Mouse (Mus musculus) ES-E14 (cell line): ENCODE measurements around the gene Ccnk. TPM values are rescaled to one million over a fixed set of nuclear protein-coding genes. Genes with fewer than 3 reads are reported as not detected.

Experiments used
- DNase-seq: peaks from one replicate; pipeline ENCODE4 v3.0.0-alpha.2; 2013; ENCODE audit warnings: low read depth, low spot score
- H3K27ac ChIP-seq: 2 replicates; pipeline ENCODE4 v1.5.1; 2012; ENCODE audit warnings: low read depth, mild to moderate bottlenecking, low read length, moderate library complexity, mixed read lengths; ENCODE audit not compliant: poor library complexity, insufficient read depth, severe bottlenecking
- H3K36me3 ChIP-seq: 2 replicates; pipeline ENCODE4 v1.6.1; 2012; ENCODE audit warnings: mild to moderate bottlenecking, low read length, moderate library complexity, mixed read lengths; ENCODE audit not compliant: control insufficient read depth, poor library complexity, insufficient read depth, severe bottlenecking
- H3K4me1 ChIP-seq, 2 experiments: fragments of 150-350 bp in 1 of 2; sonication (generic) in 1 of 2; 2 replicates each; pipeline ENCODE4 v1.6.1; 2012; ENCODE audit warnings: low read length in 2 of 2, mild to moderate bottlenecking in 1 of 2, mixed read lengths in 1 of 2; ENCODE audit not compliant: control insufficient read depth in 2 of 2, insufficient read depth in 2 of 2, poor library complexity in 1 of 2
- H3K4me3 ChIP-seq, 2 experiments: fragments of 150-350 bp in 1 of 2; sonication (generic) in 1 of 2; 2 replicates each; pipeline ENCODE4 v1.5.1; 2012; ENCODE audit warnings: low read length in 2 of 2, low read depth in 1 of 2, mild to moderate bottlenecking in 1 of 2, mixed read lengths in 1 of 2; ENCODE audit not compliant: insufficient read depth in 1 of 2, poor library complexity in 1 of 2, severe bottlenecking in 1 of 2
- H3K9ac ChIP-seq: 2 replicates; pipeline ENCODE4 v1.6.1; 2012; ENCODE audit warnings: low read depth, mild to moderate bottlenecking, low read length, mixed read lengths; ENCODE audit not compliant: poor library complexity, insufficient read depth, severe bottlenecking
- H3K9me3 ChIP-seq: fragments of 150-350 bp; sonication (generic); 2 replicates; pipeline ENCODE4 v1.6.1; 2012; ENCODE audit warnings: low read depth, mild to moderate bottlenecking, low read length; ENCODE audit not compliant: control insufficient read depth, insufficient read depth
- CHD2 ChIP-seq: IDR thresholded peaks from 2 replicates; pipeline ENCODE4 v1.6.1; 2014; ENCODE audit warnings: mild to moderate bottlenecking, low read depth, low read length, inconsistent platforms
- HCFC1 ChIP-seq: IDR thresholded peaks from 2 replicates; pipeline ENCODE4 v1.6.1; 2012; ENCODE audit warnings: low read length, inconsistent platforms, borderline replicate concordance; ENCODE audit not compliant: insufficient read depth
- MAFK ChIP-seq: IDR thresholded peaks from 2 replicates; pipeline ENCODE4 v1.6.1; 2014; ENCODE audit warnings: mild to moderate bottlenecking, low read depth, low read length, inconsistent platforms; ENCODE audit not compliant: insufficient read depth
- ZC3H11A ChIP-seq: IDR thresholded peaks from 2 replicates; pipeline ENCODE4 v1.6.1; 2012; ENCODE audit warnings: low read depth, mild to moderate bottlenecking, inconsistent platforms, low read length, borderline replicate concordance
- ZNF384 ChIP-seq: IDR thresholded peaks from 2 replicates; pipeline ENCODE4 v1.6.1; 2012; ENCODE audit warnings: low read depth, low read length, inconsistent platforms
- in situ Hi-C, 2 experiments: fragments of 600-800 bp; cut with MboI; formaldehyde crosslinking; loops; one replicate each; pipeline ENCODE4 v1.15.1; 2025; ENCODE audit warnings: low sequenced_read_pairs in 2 of 2, inconsistent platforms in 1 of 2; ENCODE audit not compliant: unreplicated experiment in 2 of 2
- total RNA-seq: library from RNA; depleted of rRNA; stranded (reverse); fragments of 300-350 nt; gene quantifications from 2 replicates; pipeline ENCODE4 v1.2.3, GENCODE M21; 2012; rRNA removed

Gene Ccnk
- 11.1 and 14.5 TPM in 2 replicates for total RNA-seq

DNA sequence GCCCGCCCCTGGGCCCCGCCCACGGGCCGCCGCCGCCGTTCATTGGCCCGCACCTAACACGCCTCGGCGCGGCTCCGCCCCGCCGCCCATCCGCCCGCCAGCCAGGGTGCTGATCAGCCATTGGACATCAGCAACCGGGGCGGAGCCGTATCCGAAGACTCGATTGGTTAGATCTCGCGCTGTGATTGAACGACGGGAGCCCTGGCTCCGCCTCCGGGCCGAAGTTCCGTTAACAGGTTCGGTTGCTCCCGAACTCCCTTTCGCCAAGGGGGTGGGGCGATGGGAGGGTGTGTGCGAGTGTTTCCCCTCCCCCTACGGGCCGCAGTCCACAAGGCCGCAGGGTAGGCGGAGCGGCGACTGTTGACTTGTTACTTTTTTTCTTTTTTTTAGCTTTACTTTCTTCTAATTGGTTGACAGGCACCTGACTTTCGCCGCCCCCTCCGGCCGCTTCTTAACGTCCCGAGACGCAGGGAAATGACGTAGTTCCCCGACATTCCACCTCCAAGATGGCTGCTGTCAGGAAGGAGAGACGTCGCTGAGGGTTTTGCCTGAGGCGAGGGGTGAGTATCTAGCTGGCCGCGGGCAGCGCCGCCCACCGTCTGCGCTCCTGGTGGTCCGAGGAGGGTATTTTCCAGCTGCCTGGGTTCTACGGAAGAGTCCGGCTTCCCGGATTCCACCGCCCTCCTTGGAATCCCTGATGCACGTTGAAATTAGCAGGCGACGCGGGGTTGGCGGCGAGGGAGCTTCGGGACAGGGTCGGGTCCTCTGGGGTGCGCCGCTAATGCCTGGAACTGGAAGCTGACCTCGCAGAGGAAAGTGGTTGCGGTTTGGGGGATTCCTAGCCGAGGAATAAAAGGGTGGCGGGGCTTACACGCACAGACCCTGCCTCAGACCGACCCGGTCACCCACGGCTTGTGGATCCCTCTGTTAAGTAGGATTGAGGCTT is at the start of gene Ccnk:
TSS of gene Ccnk (plus strand) at position 259 of the 946 bp plus-strand sequence.
- Histone ChIP-seq H3K9me3 (no peaks in the 10 kb centered on the region), H3K4me1 (peaks cover 0 to 2% of the 10 kb centered on the region in 2 experiments; a peak in 1 of 4 replicates), H3K4me3 (peak within 1 kb of the TSS; percentile 97 to 99), H3K27ac (peak within 1 kb of the TSS; percentile 71), H3K9ac (peak within 1 kb of the TSS; percentile 96), H3K36me3 (peaks cover 9% of the 10 kb centered on the region; the same call in 1 of the 2 replicates)
- no peak for TF ChIP-seq ZC3H11A
- no peak; the same call in 1 of the 2 replicates for TF ChIP-seq CHD2
- TF ChIP-seq HCFC1, result peak; percentile 75
- TF ChIP-seq ZNF384, result peak; percentile 99
- 0 out of 2 replicates have a peak, but pooled peaks have one; percentile 34 for TF ChIP-seq MAFK
- peak; percentile 99 for DNase-seq
- in situ Hi-C loops, result no loop called here

DNA sequence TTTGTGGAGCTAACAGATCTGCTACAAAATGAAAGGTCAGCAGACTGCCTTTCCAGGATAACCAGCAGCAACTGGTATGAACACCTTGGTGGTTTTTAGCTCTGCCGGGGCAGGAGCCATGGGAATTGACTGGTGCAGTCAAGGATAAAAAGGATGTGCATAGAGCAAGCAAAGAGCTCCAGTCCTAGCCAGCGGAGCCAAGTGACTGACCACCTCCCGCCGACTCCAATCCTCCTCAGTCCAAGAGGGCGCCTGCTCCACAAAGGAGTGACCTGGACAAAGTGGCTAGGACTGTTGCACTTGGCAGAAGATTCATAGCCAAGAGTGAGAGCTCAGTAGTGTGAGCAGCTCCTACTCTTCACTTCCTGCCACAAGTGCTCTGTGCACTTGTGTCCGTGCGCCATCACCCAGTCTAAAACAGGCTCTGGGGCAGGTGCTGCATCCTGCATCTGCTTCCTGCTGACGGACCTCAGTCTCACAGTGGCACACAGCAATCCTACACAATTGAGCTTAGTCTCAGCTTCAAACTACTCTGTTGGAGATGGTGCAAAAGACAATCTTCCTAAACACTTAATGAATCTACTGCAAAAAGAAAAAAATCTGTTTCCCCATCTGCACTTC is 46.8 kb upstream of the Ccnk start:
- no peaks in the 10 kb centered on the region for H3K4me1 ChIP-seq
- no peaks in the 10 kb centered on the region for H3K9me3 ChIP-seq
- peaks cover 8% of the 10 kb centered on the region for H3K36me3 ChIP-seq
- H3K27ac ChIP-seq, result no peak overlapping the region
- DNase-seq, result no peak
- in situ Hi-C loops, result no loop called here
- H3K9ac ChIP-seq, result no peak overlapping the region
- H3K4me3 ChIP-seq, result no peak overlapping the region
- TF ChIP-seq MAFK (no peak), HCFC1 (no peak), CHD2 (no peak), ZC3H11A (no peak), ZNF384 (no peak)

DNA sequence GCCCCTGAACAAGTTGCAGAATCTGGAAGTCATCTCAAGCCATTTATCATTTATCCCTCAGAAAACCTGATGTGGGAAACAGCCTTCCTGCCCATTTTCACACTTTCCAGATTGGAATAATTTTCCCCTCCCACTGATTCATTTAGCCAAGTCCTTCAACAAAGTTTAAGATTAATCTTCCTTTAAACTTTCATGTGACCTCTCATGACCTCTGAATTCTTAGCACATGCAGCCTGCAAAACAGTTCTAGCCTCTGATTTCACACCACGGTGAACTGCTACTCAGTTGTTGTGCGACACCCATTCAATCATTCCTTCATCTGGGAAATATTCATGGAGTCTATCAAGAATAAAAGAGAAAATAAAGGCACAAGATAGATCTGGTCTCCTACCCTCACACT is 46.2 kb upstream of the Ccnk start:
- Histone ChIP-seq H3K36me3 (peaks cover 8% of the 10 kb centered on the region), H3K9me3 (no peaks in the 10 kb centered on the region), H3K27ac (no peak overlapping the region), H3K9ac (no peak overlapping the region), H3K4me1 (no peaks in the 10 kb centered on the region), H3K4me3 (no peak overlapping the region)
- in situ Hi-C loops, result no loop called here
- no peak for TF ChIP-seq HCFC1
- no peak for TF ChIP-seq ZC3H11A
- no peak for TF ChIP-seq MAFK
- TF ChIP-seq ZNF384, result no peak
- no peak for TF ChIP-seq CHD2
- no peak for DNase-seq

DNA sequence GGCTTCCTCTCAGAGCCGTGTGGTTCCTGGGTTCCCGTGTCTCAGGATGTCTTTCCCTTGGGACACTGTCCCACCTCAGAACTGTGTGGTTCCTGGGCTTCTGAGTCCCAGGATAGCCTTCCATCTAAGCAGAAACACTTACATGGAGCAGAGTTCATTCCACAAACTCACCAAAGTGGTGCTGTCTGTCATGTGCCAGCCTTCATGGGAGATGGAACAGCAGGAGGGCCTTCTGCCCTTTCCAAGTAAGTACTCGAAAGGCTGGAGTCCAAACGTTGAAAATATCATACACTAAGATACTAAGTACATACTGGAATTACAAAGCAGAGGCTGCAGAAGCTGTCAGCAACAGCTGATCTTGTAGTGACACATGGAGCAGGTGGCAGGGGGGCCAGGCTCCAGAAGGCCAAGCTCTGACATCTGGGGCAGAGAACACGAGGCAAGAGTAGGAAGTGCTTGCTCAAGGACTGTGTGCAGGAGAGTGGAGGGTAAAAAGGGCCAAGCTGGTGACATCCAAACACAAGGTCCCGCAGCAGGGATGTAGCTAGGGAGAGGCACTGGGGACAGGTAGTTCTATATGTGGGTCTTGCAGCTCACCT is 43.7 kb upstream of the Ccnk start:
- H3K4me1 ChIP-seq, result no peaks in the 10 kb centered on the region
- H3K27ac ChIP-seq, result no peak overlapping the region
- no peaks in the 10 kb centered on the region for H3K9me3 ChIP-seq
- no peak for DNase-seq
- H3K36me3 ChIP-seq, result peaks cover 8% of the 10 kb centered on the region
- no peak for TF ChIP-seq ZC3H11A
- no peak for TF ChIP-seq MAFK
- TF ChIP-seq CHD2, result no peak
- TF ChIP-seq HCFC1, result no peak
- no peak for TF ChIP-seq ZNF384
- no peak overlapping the region for H3K4me3 ChIP-seq
- H3K9ac ChIP-seq, result no peak overlapping the region
- in situ Hi-C loops, result no loop called here
